Mouse (Mus musculus): ENCODE data around the gene Uchl5. TPM values are rescaled to one million over a fixed set of nuclear protein-coding genes. Genes with fewer than 3 reads are reported as not detected.

Uchl5 gene
- polyA plus RNA-seq, 1 experiment from 2014 or later: 47.5 TPM

DNA sequence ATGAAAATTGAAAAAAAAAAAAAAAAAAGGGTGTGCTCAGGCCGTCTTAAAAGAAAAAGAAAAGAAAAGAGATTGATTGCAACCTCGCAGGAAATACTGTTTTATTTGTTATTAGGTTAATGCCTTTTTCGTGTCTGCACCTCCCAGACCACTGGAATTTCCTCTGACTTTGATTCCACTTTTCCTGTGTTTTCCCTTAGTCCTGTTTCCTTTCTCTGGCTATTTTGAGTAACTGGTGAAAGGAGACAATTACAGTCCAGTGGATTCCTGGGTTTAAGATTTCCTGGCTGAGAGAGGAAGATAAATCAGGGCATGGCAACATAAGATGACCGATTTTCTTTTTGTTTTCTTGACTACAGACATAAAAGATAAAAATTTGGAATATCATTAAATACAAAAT is 75.3 kb downstream of the Uchl5 start:
- Histone ChIP-seq H3K36me3 (replicated peaks; ENCODE audit: insufficient read depth, low read length) (no peaks in the 10 kb centered on the region), H3K27ac (ENCODE audit: low read depth) (no peak overlapping the region), H3K4me3 (ENCODE audit: low read depth, low read length) (no peak overlapping the region), H3K9ac (replicated peaks) (no peak overlapping the region), H3K4me2 (ENCODE audit: low read depth, low read length) (no peak overlapping the region), H3K27me3 (ENCODE audit: insufficient read depth, low read length) (no peaks in the 10 kb centered on the region), H3K4me1 (ENCODE audit: insufficient read depth) (no peaks in the 10 kb centered on the region), H3K9me3 (ENCODE audit: low read length) (no peaks in the 10 kb centered on the region)
- WGBS (ENCODE audit: insufficient replicate concordance): 30% methylated on average over 4 of the region's 4 CpGs
- DNase-seq (no peak), ATAC-seq (no peak)
- no peak for TF ChIP-seq CTCF (IDR thresholded peaks at IDR 0.05; ENCODE audit: low read depth)
- no peak for TF ChIP-seq EP300 (IDR thresholded peaks at IDR 0.05; ENCODE audit: low read depth)

DNA sequence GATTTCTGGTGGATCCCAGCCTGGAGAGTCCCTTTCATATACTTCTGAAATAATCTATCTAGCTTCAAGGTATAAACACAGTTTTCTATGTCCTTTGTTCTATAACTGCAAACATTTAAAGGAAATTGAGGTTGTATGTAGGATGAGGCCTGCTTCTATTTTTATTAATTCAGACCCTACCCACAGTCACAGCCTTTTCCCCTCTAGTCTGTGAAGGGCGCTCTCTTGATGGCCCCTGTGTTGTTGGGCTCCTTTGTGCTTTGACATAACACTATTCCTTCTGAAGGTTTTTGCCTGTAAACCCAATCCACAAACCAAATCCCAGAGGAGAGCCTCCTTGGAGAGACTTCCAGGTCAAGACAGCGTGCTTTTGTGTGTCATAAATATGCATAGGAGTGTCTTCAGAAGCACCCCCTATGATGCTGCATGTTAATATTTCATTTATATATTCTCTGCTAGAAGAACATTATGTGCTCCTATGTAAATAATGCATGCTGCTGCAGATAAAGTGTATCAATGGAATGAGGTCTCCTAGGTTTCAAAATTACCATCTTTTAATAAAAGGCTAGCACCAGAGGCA is 75.8 kb downstream of the Uchl5 start:
- Histone ChIP-seq H3K9ac (replicated peaks) (no peak overlapping the region), H3K27ac (ENCODE audit: low read depth) (0 out of 2 replicates have a peak overlapping the region, but pooled peaks have one; percentile 11)

DNA sequence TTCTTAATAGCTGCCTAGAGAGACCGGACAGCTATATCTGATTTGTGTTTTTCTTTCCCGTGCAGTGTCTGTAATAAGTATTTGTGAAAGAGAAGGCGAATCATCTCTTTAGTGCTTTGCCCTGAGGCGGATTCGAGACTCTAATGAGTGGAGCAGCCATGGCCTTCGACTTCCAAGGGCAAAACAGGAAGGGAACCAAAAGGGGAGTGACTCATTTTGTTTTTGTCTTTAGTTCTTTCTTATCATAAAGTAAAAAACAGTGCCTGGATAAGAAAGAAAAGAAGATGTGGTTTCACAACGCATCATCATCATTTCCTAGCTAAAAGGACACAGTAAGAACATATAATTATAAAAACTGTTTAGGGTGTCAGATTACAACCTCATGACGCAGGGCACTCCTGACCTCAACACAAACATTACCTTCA is 76.6 kb downstream of the Uchl5 start:
- no peaks in the 10 kb centered on the region for H3K36me3 ChIP-seq (replicated peaks; ENCODE audit: insufficient read depth, low read length)
- DNase-seq (no peak), ATAC-seq (0 out of 2 replicates have a peak, but pooled peaks have one; percentile 12)
- 66% methylated on average over 8 of the region's 8 CpGs for WGBS (ENCODE audit: insufficient replicate concordance)
- H3K9ac ChIP-seq (replicated peaks): no peak overlapping the region
- H3K4me1 ChIP-seq (ENCODE audit: insufficient read depth): no peaks in the 10 kb centered on the region
- no peak overlapping the region for H3K4me3 ChIP-seq (ENCODE audit: low read depth, low read length)
- H3K27ac ChIP-seq (ENCODE audit: low read depth): no peak overlapping the region
- no peaks in the 10 kb centered on the region for H3K9me3 ChIP-seq (ENCODE audit: low read length)
- H3K4me2 ChIP-seq (ENCODE audit: low read depth, low read length): no peak overlapping the region
- TF ChIP-seq CTCF (IDR thresholded peaks at IDR 0.05; ENCODE audit: low read depth) (no peak), EP300 (IDR thresholded peaks at IDR 0.05; ENCODE audit: low read depth) (peak; percentile 50; the same call in 1 of the 2 replicates)
- H3K27me3 ChIP-seq (ENCODE audit: insufficient read depth, low read length): no peaks in the 10 kb centered on the region

More for the DNA sequence above, 75.8 kb downstream of the Uchl5 start:
- Histone ChIP-seq H3K4me3 (ENCODE audit: low read depth, low read length) (no peak overlapping the region), H3K4me2 (ENCODE audit: low read depth, low read length) (no peak overlapping the region), H3K27me3 (ENCODE audit: insufficient read depth, low read length) (no peaks in the 10 kb centered on the region), H3K9me3 (ENCODE audit: low read length) (no peaks in the 10 kb centered on the region), H3K4me1 (ENCODE audit: insufficient read depth) (no peaks in the 10 kb centered on the region), H3K36me3 (replicated peaks; ENCODE audit: insufficient read depth, low read length) (no peaks in the 10 kb centered on the region)
- no peak for ATAC-seq
- 70% methylated on average over 2 of the region's 2 CpGs for WGBS (ENCODE audit: insufficient replicate concordance)
- TF ChIP-seq CTCF (IDR thresholded peaks at IDR 0.05; ENCODE audit: low read depth) (no peak), EP300 (IDR thresholded peaks at IDR 0.05; ENCODE audit: low read depth) (no peak)
- DNase-seq: no peak

DNA sequence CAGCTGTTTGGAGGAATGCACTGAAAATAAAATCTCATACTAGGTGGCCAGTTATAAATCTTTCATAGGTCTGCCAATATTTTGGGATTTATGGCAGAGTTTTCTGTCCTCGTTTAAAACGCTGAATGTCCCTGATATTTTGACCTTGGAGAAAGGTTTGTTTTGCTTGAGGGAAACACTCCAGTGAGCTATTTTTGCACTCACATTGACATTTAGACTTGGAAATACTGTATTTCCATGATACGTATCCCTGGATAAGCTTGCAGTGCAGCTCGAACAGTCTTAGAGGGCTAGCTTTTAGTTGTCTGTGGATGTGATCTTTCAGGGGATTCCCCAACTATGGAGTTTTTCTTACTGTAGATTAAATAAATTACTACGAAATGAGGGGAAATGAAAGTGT is 78.6 kb downstream of the Uchl5 start:
- Histone ChIP-seq H3K4me2 (ENCODE audit: low read depth, low read length) (no peak overlapping the region), H3K4me1 (ENCODE audit: insufficient read depth) (no peaks in the 10 kb centered on the region), H3K9me3 (ENCODE audit: low read length) (no peaks in the 10 kb centered on the region), H3K4me3 (ENCODE audit: low read depth, low read length) (no peak overlapping the region), H3K9ac (replicated peaks) (no peak overlapping the region), H3K36me3 (replicated peaks; ENCODE audit: insufficient read depth, low read length) (no peaks in the 10 kb centered on the region), H3K27ac (ENCODE audit: low read depth) (no peak overlapping the region), H3K27me3 (ENCODE audit: insufficient read depth, low read length) (no peaks in the 10 kb centered on the region)
- no peak for ATAC-seq
- DNase-seq: no peak
- TF ChIP-seq EP300 (IDR thresholded peaks at IDR 0.05; ENCODE audit: low read depth) (no peak), CTCF (IDR thresholded peaks at IDR 0.05; ENCODE audit: low read depth) (no peak)
- WGBS (ENCODE audit: insufficient replicate concordance): 79% methylated on average over 5 of the region's 5 CpGs

Other genes starting within 250 kb of the Uchl5 start
- gene B3galt2, start 136.6 kb upstream of the Uchl5 start, polyA plus RNA-seq (2015; fragmentation: Nextera tagmentation; extraction: Ambion mirVana): 0.02 and 0.07 TPM in 2 replicates
- 8.1 and 8.2 TPM in 2 replicates for gene Cdc73, start 74.4 kb upstream of the Uchl5 start, polyA plus RNA-seq (2015; fragmentation: Nextera tagmentation; extraction: Ambion mirVana)
- 64.8 and 70.2 TPM in 2 replicates for gene Glrx2, start 60.9 kb upstream of the Uchl5 start, polyA plus RNA-seq (2015; fragmentation: Nextera tagmentation; extraction: Ambion mirVana)
- gene Trove2, start 204 bp upstream of the Uchl5 start, polyA plus RNA-seq (2015; fragmentation: Nextera tagmentation; extraction: Ambion mirVana): 1.4 and 1.6 TPM in 2 replicates
- 26.0 and 27.8 TPM in 2 replicates for gene Rgs2, start 226.9 kb downstream of the Uchl5 start, polyA plus RNA-seq (2015; fragmentation: Nextera tagmentation; extraction: Ambion mirVana)

All from liver, postnatal 0 days (tissue).